Mouse (Mus musculus): ENCODE measurements around the gene Spred1. TPM values are rescaled to one million over a fixed set of nuclear protein-coding genes. Genes with fewer than 3 reads are reported as not detected.

Gene Spred1
- total RNA-seq, 2 experiments from 2014 or later = 17.9 to 25.8 TPM

- ATAC-seq (replicated peaks; ENCODE audit: low FRiP score, low TSS enrichment, poor library complexity, severe bottlenecking) = no peak
Measured at GRCm38 (mm10) chr2:117169037-117169436, 47.9 kb downstream of the Spred1 start.

GRCm38 (mm10) chr2:117172981-117173380 is 51.8 kb downstream of the Spred1 start:
- ATAC-seq (replicated peaks; ENCODE audit: low FRiP score, low TSS enrichment, poor library complexity, severe bottlenecking) = no peak

DNA sequence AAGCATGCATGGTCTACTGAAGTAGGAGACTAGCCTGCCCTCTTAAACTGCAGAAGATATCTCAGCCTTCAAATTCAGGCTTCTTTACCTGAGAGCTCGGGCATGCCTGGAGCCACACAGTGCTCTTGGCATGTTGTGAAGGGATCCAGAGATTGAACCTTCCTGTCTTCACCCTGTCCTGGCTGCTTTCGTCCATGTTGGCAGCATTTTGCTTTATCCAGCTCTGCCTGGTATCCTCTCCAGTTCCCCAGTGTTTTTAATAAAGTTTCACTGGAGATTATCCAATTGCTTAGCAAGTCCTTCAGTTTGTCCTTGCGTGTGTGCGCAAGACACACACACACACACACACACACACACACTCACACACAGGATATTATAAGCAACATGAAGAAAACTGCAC is 54.9 kb downstream of the Spred1 start:
- ATAC-seq (replicated peaks; ENCODE audit: low FRiP score, low TSS enrichment, poor library complexity, severe bottlenecking) = no peak

GRCm38 (mm10) chr2:117176937-117177336 is 55.8 kb downstream of the Spred1 start:
- ATAC-seq (replicated peaks; ENCODE audit: low FRiP score, low TSS enrichment, poor library complexity, severe bottlenecking) = no peak

DNA sequence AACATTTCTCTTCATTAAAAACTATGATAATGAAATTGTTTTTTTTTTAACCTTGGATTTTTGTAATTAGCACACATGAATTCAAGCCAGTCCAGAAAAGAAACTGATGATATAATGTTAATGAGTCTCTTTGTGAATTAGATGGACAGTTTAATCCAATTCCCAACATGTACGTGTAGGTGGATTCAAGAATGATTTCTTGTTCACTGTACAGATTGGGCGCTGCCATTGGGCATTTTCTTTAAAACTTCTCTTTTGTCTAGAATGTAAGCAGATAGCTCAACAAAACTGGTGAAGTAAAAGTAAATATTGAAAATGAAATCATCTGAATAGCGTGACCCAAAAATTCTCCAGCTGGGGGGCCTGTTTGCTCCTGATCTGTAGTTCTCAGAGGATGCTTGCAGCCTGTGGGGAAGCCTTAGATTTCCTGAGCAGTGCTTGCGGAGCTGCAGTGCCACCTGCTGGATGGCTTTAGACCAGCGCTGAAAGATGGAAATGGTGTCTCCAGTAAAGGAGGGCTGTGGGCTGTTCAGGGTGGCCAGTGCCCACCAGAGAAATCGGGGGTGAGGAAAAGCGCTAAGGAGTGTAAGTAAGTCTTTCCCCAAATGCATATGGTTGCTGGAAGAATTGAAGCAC is 59.2 kb downstream of the Spred1 start:
- ATAC-seq (replicated peaks; ENCODE audit: low FRiP score, low TSS enrichment, poor library complexity, severe bottlenecking) = peak; percentile 98

GRCm38 (mm10) chr2:117185587-117185986 is 64.4 kb downstream of the Spred1 start:
- ATAC-seq (replicated peaks; ENCODE audit: low FRiP score, low TSS enrichment, poor library complexity, severe bottlenecking) = no peak

DNA sequence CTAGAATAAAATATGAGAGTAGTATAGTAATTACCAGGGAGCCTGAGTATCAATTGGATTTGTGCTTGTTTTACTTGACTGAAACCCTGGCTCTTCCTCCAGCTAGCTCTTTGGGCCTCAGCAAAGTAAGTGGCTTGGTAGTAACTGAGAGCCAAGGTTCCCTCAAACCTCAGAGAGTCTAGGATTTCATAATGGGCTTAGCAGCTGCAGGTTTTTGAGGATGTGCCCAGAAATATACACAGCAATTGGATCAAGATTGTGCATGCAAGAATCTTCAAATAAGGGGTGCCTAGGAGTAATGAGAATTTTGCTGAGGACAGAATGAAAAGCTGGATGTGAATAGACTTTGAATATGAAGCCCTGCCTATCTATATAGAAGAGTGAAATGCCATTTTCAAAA is 69.7 kb downstream of the Spred1 start:
- no peak for ATAC-seq (replicated peaks; ENCODE audit: low FRiP score, low TSS enrichment, poor library complexity, severe bottlenecking)

GRCm38 (mm10) chr2:117194309-117194708 is 73.1 kb downstream of the Spred1 start:
- no peak for ATAC-seq (replicated peaks; ENCODE audit: low FRiP score, low TSS enrichment, poor library complexity, severe bottlenecking)

GRCm38 (mm10) chr2:117195151-117195550 is 74.0 kb downstream of the Spred1 start:
- no peak for ATAC-seq (replicated peaks; ENCODE audit: low FRiP score, low TSS enrichment, poor library complexity, severe bottlenecking)

DNA sequence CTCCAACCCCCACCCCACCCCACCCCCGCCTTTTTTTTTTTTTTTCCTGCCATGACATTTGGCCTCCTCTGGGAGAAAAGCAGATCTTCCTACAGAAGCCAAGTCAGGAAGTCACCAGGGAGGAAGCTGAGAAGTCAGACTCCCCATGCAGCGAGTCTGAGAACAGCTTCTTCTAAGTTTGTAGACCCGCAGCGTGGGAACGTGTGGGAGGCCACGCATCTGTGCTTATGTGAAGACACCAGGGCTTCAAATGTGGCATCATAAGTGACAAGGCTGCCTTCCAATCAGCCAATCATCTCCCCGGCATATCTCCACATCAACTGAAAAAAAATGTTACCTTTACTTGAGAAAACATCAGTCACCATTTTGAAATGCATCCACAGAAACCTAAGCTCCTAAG is 74.4 kb downstream of the Spred1 start:
- ATAC-seq (replicated peaks; ENCODE audit: low FRiP score, low TSS enrichment, poor library complexity, severe bottlenecking) = no peak

DNA sequence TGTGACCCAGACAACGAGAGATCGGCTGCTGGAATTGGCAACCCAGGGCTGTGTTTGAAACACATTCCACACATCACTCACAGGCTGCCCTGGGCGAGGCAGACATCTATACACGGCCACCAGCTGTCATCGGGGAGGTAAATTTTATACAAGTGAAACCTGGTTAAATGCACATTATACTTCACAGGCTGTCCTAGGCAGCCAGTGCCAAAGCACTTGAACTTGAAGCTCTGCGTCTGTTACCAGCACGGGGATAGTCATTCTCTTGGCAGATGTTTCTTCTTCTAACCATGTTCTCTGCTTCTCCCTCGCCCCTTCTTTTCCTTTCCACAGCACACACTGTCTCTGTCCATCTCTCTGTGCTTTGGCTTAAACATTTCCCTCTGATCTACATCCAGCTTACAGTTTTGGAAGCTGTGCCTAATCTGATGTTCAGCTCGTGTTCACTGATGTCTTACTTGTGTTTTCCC is 79.7 kb downstream of the Spred1 start:
- ATAC-seq (replicated peaks; ENCODE audit: low FRiP score, low TSS enrichment, poor library complexity, severe bottlenecking) = no peak

DNA sequence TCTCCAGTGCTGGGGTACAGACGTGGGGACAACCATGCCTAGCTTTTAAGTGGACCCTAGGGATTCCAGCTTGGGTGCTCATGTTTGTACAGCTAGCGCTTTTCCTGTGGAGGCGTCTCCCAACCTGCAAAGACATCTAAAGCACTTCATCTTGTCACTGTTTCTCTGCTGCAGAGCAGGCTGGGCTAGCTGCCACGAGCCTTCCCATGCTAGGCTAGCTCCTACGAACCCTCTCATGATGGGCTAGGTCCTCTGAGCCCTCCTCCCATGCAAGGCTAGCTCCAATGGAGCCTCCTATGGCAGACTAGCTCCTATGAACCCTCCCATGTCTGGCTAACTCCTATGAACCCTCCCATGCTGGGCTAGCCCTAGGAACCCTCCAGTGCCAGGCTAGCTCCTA is 82.2 kb downstream of the Spred1 start:
- ATAC-seq (replicated peaks; ENCODE audit: low FRiP score, low TSS enrichment, poor library complexity, severe bottlenecking) = no peak

DNA sequence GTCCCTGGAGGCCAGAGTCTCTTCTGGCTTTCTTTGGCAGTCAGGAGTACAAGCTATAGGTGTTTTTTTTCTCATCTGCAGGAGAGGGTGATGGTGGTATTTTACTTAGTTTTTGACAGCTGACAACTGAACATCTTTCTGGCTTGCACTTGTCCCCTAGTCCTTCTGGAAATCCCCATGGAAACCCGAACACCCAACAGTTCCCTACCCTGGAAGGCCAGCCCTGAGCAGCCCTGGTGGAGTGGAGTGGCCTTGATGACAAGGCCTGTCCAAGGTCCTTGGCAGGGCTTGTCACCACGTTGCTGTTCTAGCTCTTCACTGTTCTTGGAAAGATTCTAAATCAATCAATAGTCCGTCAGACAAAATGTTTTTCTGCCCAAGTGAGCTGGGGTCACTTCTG is 83.4 kb downstream of the Spred1 start:
- ATAC-seq (replicated peaks; ENCODE audit: low FRiP score, low TSS enrichment, poor library complexity, severe bottlenecking) = no peak

DNA sequence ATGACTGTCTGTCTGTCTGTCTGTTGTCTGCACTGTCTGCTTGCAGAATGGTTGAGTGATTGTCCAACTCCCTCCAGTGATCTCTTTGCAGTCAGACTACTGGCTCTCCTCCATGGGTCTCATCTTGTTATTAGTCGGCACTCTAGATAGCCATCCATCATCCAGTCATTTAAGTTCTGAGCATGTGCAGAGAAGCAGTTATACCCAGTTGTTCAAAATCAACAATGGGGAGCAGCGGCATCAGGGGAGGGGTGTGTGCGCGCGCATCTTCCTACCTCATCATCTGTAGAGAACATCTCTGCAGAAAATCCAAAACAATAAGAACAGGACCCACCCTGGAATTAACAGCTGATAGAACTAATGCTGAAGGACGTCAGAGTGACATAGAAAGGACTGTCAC is 83.9 kb downstream of the Spred1 start:
- no peak for ATAC-seq (replicated peaks; ENCODE audit: low FRiP score, low TSS enrichment, poor library complexity, severe bottlenecking)

DNA sequence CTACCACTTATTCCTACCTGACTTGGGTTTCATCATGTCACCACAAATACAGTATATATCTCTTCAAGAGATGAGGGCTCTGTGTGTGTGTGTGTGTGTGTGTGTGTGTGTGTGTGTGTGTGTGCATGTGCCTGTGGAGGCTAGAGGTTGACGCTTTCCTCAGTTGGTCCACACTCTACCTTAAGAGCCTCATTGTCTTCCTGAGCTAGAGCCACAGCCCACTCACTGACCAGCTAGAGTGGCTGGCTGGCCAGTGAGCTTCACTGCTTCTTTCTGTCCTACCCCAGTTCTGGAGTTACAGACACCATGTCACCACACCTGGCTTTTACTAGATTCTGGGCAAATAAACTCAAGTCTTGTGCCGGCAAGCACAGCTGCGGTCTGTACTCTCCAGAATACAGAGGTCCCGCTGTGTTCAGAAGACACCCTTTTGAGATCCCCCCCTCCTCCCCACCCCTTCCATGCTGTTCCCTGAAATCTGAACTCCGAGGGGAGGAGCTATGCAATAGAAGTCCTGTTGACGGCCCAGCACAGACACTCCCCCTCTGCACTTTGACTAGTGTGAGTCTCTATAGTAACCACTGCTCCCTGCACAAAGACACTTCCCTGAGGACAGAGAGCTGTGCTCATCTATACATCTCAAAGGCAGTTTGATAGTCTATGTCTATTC is 89.4 kb downstream of the Spred1 start:
- ATAC-seq (replicated peaks; ENCODE audit: low FRiP score, low TSS enrichment, poor library complexity, severe bottlenecking) = peak; percentile 22; the same call in 1 of the 2 replicates

DNA sequence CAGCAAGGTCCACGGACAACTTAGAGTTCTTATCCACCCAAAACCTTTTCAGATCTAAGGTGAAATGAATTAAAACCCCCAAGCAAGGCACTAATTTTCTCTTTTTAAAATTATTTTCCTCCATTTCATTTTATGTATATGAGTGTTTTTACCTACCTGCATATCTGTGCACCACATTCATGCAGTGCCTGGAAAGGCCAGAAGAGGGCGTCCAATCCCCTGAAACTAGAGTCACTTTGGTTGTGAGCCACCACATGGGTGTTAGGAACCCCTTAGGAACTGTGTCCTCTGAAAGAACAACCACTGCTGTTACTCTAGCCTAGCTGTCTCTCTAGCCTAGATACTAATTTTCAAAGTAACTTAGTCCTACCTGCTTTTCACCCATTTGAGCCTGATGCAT is 95.0 kb downstream of the Spred1 start:
- 0 out of 2 replicates have a peak, but pooled peaks have one; percentile 59 for ATAC-seq (replicated peaks; ENCODE audit: low FRiP score, low TSS enrichment, poor library complexity, severe bottlenecking)

GRCm38 (mm10) chr2:117217695-117218216 is 96.6 kb downstream of the Spred1 start:
- ATAC-seq (replicated peaks; ENCODE audit: low FRiP score, low TSS enrichment, poor library complexity, severe bottlenecking) = no peak

GRCm38 (mm10) chr2:117219536-117219935 is 98.4 kb downstream of the Spred1 start:
- no peak for ATAC-seq (replicated peaks; ENCODE audit: low FRiP score, low TSS enrichment, poor library complexity, severe bottlenecking)

GRCm38 (mm10) chr2:117222651-117223050 is 101.5 kb downstream of the Spred1 start:
- no peak for ATAC-seq (replicated peaks; ENCODE audit: low FRiP score, low TSS enrichment, poor library complexity, severe bottlenecking)

GRCm38 (mm10) chr2:117228601-117229125 is 107.5 kb downstream of the Spred1 start:
- no peak for ATAC-seq (replicated peaks; ENCODE audit: low FRiP score, low TSS enrichment, poor library complexity, severe bottlenecking)

DNA sequence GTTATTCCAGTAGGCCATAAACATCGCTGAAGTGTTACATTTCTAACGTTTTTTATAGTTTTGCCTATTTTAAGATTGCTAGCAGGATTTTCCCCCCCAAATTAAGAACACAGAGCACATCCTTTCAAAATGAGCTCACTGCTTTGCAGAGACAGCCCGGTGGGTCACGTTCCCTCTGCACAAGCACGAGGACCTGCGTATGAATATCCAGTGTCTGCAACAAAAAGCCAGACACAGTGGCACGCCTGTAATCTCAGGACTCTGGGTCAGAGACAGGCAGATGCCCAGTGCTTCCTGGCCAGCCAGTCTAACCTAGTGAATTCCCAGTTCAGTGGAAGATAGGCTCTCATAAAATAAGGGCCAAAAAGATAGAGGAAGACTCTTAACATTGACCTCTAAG is 109.1 kb downstream of the Spred1 start:
- no peak for ATAC-seq (replicated peaks; ENCODE audit: low FRiP score, low TSS enrichment, poor library complexity, severe bottlenecking)

Measured in megakaryocyte-erythroid progenitor cell, adult 5-6 weeks (primary cell).